Mouse (Mus musculus): Measurements from ENCODE around the gene Ogdhl.

GRCm38 (mm10) chr14:32317822-32318221 lies 4.0 kb upstream of the Ogdhl start:
- TF ChIP-seq POLR2A (IDR thresholded peaks at IDR 0.05; ENCODE audit: insufficient read length, low read depth) (no peak), USF1 (IDR thresholded peaks at IDR 0.05; ENCODE audit: low read depth) (no peak), E2F4 (IDR thresholded peaks at IDR 0.05; ENCODE audit: insufficient read depth) (no peak)

All from myocyte (in vitro differentiated cells).